Mouse (Mus musculus) retina, postnatal 1 day (tissue): ENCODE results near the gene Rspo4.

Experiments used
- DNase-seq: peaks from one replicate; pipeline ENCODE4 v3.0.0-alpha.2; 2012

Rspo4 gene

DNA sequence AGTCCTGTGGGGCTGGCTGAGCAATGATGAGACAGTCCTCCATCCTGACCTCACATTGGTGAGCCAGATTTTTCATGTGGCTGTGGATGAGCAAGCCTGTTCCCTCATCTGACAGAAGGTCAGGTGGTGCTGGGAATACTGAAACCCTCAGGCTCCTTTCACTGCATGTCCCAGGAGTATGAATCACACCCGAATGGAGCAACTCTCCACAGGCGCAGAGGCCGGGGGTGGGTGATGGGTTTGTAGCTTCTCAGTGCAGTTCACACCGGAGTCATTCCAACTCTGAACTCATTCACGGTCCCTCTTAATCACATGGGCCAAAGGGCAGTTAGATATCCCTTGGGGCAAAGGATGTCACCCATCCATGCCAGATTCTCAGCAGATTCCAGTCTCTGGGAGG lies 71.4 kb downstream of the Rspo4 start:
- DNase-seq, result no peak

DNA sequence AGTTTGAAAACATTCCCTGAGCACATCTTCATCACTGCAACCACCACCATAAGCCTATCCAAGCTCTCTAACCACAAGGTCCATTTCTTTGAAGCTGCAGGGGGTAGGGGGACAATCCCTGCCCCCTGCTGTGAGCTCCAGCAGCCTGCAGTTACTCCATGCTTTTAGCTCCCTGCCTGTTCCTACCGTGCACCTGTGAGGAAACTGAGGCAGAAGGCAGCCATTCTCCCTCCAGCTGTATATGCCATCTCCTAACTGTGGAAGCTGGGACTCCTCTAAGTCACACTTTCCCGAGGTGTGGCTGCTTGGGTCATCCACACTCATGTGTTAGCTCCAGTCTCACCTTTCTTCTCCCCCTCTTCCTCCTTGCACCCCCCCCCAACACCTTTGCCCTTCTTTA lies 72.4 kb downstream of the Rspo4 start:
- DNase-seq, result no peak

DNA sequence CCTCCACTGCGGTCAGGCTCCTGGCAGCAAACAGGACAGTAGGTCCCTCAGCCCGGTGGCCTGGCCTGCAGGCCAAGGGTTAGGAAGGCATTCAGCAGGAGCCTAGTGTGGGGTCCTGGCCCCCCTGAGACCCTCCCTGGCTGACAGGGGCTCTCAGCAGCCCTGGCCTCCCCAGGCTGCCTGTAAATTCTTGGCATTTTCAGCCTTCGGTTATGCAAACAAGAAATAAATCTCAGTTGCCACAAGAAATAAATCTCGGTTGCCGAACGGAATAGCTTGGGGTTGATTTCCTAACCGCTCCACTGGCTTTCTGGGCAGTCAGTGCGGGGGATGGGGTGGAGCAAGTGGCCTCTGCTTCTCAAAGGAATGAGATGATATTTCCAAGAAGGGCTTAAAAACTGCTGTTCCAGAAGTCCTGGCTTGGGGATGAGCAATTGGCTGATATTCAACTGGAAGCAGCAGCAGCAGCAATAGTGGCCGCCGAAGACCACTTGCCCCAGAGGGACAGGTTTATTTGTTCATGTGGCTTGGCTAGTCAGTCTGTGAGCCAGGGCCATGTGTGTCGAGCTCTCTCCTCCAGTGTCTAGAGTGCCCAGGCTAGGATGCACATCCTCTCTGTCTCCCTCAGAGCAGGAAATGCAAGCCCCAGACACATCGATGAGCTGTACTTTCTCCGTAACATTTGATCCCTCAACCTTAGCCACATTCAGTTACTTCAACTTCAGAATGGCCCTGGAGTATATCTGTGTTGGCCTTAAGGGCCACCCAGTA lies 73.5 kb downstream of the Rspo4 start:
- DNase-seq, result peak; percentile 53

DNA sequence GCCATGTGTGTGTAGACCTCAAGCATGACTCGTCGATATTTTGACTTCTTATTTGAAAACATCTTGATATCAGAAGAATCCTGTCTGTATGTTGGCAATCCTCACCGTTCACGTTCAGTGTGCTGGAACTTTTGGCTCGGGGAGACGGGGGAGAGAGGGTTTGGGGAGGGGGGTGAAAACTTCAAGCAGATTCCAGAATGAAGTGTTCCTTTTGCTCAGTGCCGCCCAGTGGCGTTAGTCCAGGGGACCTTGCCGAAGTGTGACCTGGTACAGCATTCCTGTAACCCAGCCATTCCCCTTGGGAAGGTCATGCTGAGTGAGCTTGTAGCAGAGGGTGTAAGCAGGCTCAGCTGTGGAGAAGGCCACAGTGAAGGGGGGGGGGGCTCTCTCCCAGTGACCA lies 76.4 kb downstream of the Rspo4 start:
- DNase-seq, result no peak

DNA sequence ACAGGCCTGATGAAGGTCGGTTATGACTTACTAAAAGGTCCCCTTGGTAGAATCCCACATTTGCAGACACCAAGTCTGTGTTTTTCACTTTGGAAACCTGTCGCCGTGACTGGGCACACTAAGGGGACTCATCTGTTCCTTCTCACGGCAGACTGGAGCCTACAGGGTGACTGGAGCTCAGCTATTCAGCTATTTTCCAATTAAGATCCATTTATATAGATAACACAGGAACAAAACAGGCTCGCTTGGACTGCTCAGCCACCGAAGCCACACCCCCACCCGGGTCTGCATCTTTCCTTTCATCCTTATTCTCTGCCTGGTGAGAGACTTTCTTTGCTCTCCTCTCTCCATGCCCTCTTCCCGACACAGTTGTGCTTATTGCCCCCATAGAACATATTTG lies 78.3 kb downstream of the Rspo4 start:
- DNase-seq, result no peak

DNA sequence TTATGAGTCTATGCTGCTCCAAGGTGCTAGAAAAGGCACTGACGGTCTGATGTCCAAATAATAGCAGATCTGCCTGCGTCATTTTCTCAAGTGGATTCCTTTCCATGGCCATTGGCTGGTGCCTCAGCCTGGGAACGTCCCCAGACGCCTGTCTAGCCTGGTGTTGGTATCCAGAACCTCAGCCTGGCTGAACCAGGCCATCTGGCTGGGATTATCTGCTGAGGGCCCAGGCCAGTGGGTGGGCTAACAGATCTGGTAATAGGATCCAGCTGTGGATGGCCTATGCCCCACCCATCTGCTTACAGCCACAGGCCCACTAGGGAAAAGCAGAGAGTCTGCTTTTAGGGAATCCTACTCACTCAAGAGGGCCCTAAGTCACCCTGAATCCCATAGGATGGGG lies 78.9 kb downstream of the Rspo4 start:
- peak; percentile 58 for DNase-seq
